ENCODE assay signal across 27 mouse cellular contexts in the genomic region with DNA sequence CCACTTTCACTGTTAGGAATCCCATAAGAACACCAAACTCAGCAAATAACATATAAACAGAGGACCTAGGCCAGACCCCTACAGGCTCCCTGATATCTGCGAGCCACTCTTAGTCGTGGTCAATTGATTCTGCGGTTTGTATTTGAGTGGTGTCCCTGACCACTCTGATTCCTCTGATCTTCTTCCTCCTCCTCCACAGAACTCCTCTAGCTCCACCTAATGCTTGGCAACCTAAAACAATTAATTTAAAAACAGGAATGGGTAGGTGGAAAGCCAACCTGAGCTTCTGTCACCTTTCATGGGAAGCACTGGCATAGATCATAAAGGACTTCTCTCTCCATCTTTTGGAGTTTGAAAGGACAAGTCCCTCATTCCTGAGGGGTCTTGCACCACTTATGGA.
DNase-seq lines count a peak whose midpoint lies in the region; ATAC-seq and TF ChIP-seq lines count a peak whose summit lies in the region.
"Had no signal": no experiment of that assay in that cellular context is flagged by ENCODE, and none has a peak within 500 bp of the region (broad histone marks: within the 10 kb centered on the region; RNA-seq: fewer than 3 reads in every experiment).

No protein-coding gene starts in this region.

- no peak overlapping the region for H3K4me2 ChIP-seq in heart, postnatal 0 days (ENCODE audit: low read depth, low read length)
- no peak overlapping the region for H3K4me2 ChIP-seq in kidney, postnatal 0 days (ENCODE audit: low read length)
- no peak overlapping the region for H3K4me2 ChIP-seq in lung, postnatal 0 days (replicated peaks; ENCODE audit: low read depth, low read length)
- no peak overlapping the region for H3K4me2 ChIP-seq in stomach, postnatal 0 days (replicated peaks; ENCODE audit: low read depth)
- H3K4me2 ChIP-seq: embryonic facial prominence, embryonic 12.5 days; embryonic facial prominence, embryonic 15.5 days; heart, embryonic 11.5 days; hindbrain, embryonic 13.5 days had no signal

- no peak overlapping the region for H3K27ac ChIP-seq in heart, postnatal 0 days (ENCODE audit: low read depth)
- no peak overlapping the region for H3K27ac ChIP-seq in kidney, postnatal 0 days
- no peak overlapping the region for H3K27ac ChIP-seq in lung, postnatal 0 days (ENCODE audit: low read length)
- no peak overlapping the region for H3K27ac ChIP-seq in stomach, postnatal 0 days (replicated peaks)
- H3K27ac ChIP-seq: embryonic facial prominence, embryonic 12.5 days; embryonic facial prominence, embryonic 15.5 days; hindbrain, embryonic 10.5 days; hindbrain, embryonic 13.5 days had no signal

- TF ChIP-seq CTCF in heart, postnatal 0 days (IDR thresholded peaks at IDR 0.05; ENCODE audit: low read depth), result peak; percentile 25
- TF ChIP-seq CTCF in kidney, postnatal 0 days (IDR thresholded peaks at IDR 0.05; ENCODE audit: low read depth), result peak; percentile 29; the same call in 1 of the 2 replicates
- 0 out of 2 replicates have a peak, but pooled peaks have one; percentile 2 for TF ChIP-seq CTCF in lung, postnatal 0 days (IDR thresholded peaks at IDR 0.05)
- TF ChIP-seq CTCF in stomach, postnatal 0 days (IDR thresholded peaks at IDR 0.05; ENCODE audit: low read depth), result peak; percentile 28; the same call in 1 of the 2 replicates

- no peak for DNase-seq in heart, postnatal 0 days (ENCODE audit: low spot score)
- DNase-seq in heart, adult 8-10 months (ENCODE audit: low spot score), result no peak
- DNase-seq in kidney, postnatal 0 days (ENCODE audit: low spot score), result no peak
- no peak for DNase-seq in kidney, postnatal 4 days
- DNase-seq in lung, postnatal 0 days (ENCODE audit: low spot score), result no peak
- DNase-seq in lung, postnatal 25 days (ENCODE audit: low spot score), result no peak
- no peak for DNase-seq in stomach, postnatal 0 days (ENCODE audit: low spot score)
- DNase-seq in urinary bladder, postnatal 25 days (ENCODE audit: low spot score), result no peak
- DNase-seq: adrenal gland, adult 2 months; adrenal gland, postnatal 14 days; cerebellum, adult 11 months; cerebellum, adult 2 months; cerebellum, adult 9-11 months; cerebellum, postnatal 25 days; forebrain, postnatal 0 days; gastrocnemius, postnatal 14 days; heart, postnatal 10 days; heart, postnatal 36 days had no signal

- H3K9me3 ChIP-seq in heart, postnatal 0 days (replicated peaks; ENCODE audit: control insufficient read depth, low read length), result no peaks in the 10 kb centered on the region
- H3K9me3 ChIP-seq in kidney, postnatal 0 days (replicated peaks; ENCODE audit: low read length), result no peaks in the 10 kb centered on the region
- H3K9me3 ChIP-seq in lung, postnatal 0 days (ENCODE audit: low read length), result no peaks in the 10 kb centered on the region
- no peaks in the 10 kb centered on the region for H3K9me3 ChIP-seq in stomach, postnatal 0 days (ENCODE audit: control insufficient read depth, low read length)
- H3K9me3 ChIP-seq: embryonic facial prominence, embryonic 12.5 days; embryonic facial prominence, embryonic 15.5 days; G1E; hindbrain, embryonic 10.5 days; hindbrain, embryonic 13.5 days had no signal

- no peak overlapping the region for H3K9ac ChIP-seq in heart, postnatal 0 days (replicated peaks; ENCODE audit: low read depth, low read length)
- no peak overlapping the region for H3K9ac ChIP-seq in kidney, postnatal 0 days (ENCODE audit: low read depth, low read length)
- no peak overlapping the region for H3K9ac ChIP-seq in lung, postnatal 0 days (replicated peaks; ENCODE audit: low read depth)
- H3K9ac ChIP-seq in stomach, postnatal 0 days (ENCODE audit: low read length), result no peak overlapping the region
- H3K9ac ChIP-seq: embryonic facial prominence, embryonic 12.5 days; embryonic facial prominence, embryonic 15.5 days; forebrain, postnatal 0 days; hindbrain, embryonic 13.5 days had no signal

- ATAC-seq in heart, postnatal 0 days (ENCODE audit: insufficient read depth, low read depth), result no peak
- ATAC-seq in kidney, postnatal 0 days (replicated peaks; ENCODE audit: low FRiP score, low read depth), result no peak
- no peak for ATAC-seq in lung, postnatal 0 days
- no peak for ATAC-seq in stomach, postnatal 0 days (ENCODE audit: low FRiP score, low TSS enrichment)
- ATAC-seq: forebrain, embryonic 14.5 days; forebrain, postnatal 0 days; hindbrain, embryonic 16.5 days; Patski had no signal

- H3K27me3 ChIP-seq in heart, postnatal 0 days (ENCODE audit: control insufficient read depth, insufficient read depth, low read length), result no peaks in the 10 kb centered on the region
- H3K27me3 ChIP-seq in kidney, postnatal 0 days (ENCODE audit: insufficient read depth, low read length), result no peaks in the 10 kb centered on the region
- H3K27me3 ChIP-seq in lung, postnatal 0 days (replicated peaks; ENCODE audit: insufficient read depth, low read length), result no peaks in the 10 kb centered on the region
- no peaks in the 10 kb centered on the region for H3K27me3 ChIP-seq in stomach, postnatal 0 days (ENCODE audit: control insufficient read depth, insufficient read depth, low read length)
- H3K27me3 ChIP-seq: embryonic facial prominence, embryonic 12.5 days; embryonic facial prominence, embryonic 15.5 days; hindbrain, embryonic 13.5 days; Patski had no signal

- no peak overlapping the region for H3K4me3 ChIP-seq in heart, postnatal 0 days (ENCODE audit: low read depth, low read length)
- no peak overlapping the region for H3K4me3 ChIP-seq in kidney, postnatal 0 days (replicated peaks; ENCODE audit: low read depth, low read length)
- no peak overlapping the region for H3K4me3 ChIP-seq in lung, postnatal 0 days (ENCODE audit: low read depth, low read length)
- H3K4me3 ChIP-seq in stomach, postnatal 0 days (ENCODE audit: low read depth, low read length), result no peak overlapping the region
- H3K4me3 ChIP-seq: embryonic facial prominence, embryonic 12.5 days; embryonic facial prominence, embryonic 15.5 days; hindbrain, embryonic 10.5 days; hindbrain, embryonic 13.5 days had no signal

- WGBS in heart, postnatal 0 days, result 79% methylated on average over 3 of the region's 3 CpGs
- 60% methylated on average over 3 of the region's 3 CpGs for WGBS in kidney, postnatal 0 days
- WGBS in lung, postnatal 0 days, result 71% methylated on average over 3 of the region's 3 CpGs
- whole genome bisulfite sequencing in stomach, postnatal 0 days, result 81% methylated on average over 3 of the region's 3 CpGs

- TF ChIP-seq EP300 in heart, postnatal 0 days (IDR thresholded peaks at IDR 0.05; ENCODE audit: low read depth), result no peak
- no peak for TF ChIP-seq EP300 in lung, postnatal 0 days (IDR thresholded peaks at IDR 0.05)
- no peak for TF ChIP-seq EP300 in stomach, postnatal 0 days (optimal IDR thresholded peaks at IDR 0.05)

- no peaks in the 10 kb centered on the region for H3K36me3 ChIP-seq in heart, postnatal 0 days (replicated peaks; ENCODE audit: control insufficient read depth, insufficient read depth, low read length)
- no peaks in the 10 kb centered on the region for H3K36me3 ChIP-seq in kidney, postnatal 0 days (ENCODE audit: insufficient read depth, low read length)
- H3K36me3 ChIP-seq in lung, postnatal 0 days (ENCODE audit: insufficient read depth, low read length), result no peaks in the 10 kb centered on the region
- no peaks in the 10 kb centered on the region for H3K36me3 ChIP-seq in stomach, postnatal 0 days (ENCODE audit: control insufficient read depth, insufficient read depth, low read length)
- H3K36me3 ChIP-seq: embryonic facial prominence, embryonic 12.5 days; embryonic facial prominence, embryonic 15.5 days; G1E; hindbrain, embryonic 10.5 days; hindbrain, embryonic 13.5 days had no signal

- H3K4me1 ChIP-seq in heart, postnatal 0 days (ENCODE audit: control insufficient read depth, insufficient read depth), result no peaks in the 10 kb centered on the region
- no peaks in the 10 kb centered on the region for H3K4me1 ChIP-seq in kidney, postnatal 0 days (replicated peaks; ENCODE audit: insufficient read depth, low read length)
- H3K4me1 ChIP-seq in lung, postnatal 0 days (ENCODE audit: insufficient read depth, low read depth, low read length), result no peaks in the 10 kb centered on the region
- H3K4me1 ChIP-seq in stomach, postnatal 0 days (replicated peaks; ENCODE audit: control insufficient read depth, insufficient read depth), result no peaks in the 10 kb centered on the region
- H3K4me1 ChIP-seq: embryonic facial prominence, embryonic 12.5 days; embryonic facial prominence, embryonic 15.5 days; hindbrain, embryonic 10.5 days; hindbrain, embryonic 13.5 days had no signal
